In the genomic region with DNA sequence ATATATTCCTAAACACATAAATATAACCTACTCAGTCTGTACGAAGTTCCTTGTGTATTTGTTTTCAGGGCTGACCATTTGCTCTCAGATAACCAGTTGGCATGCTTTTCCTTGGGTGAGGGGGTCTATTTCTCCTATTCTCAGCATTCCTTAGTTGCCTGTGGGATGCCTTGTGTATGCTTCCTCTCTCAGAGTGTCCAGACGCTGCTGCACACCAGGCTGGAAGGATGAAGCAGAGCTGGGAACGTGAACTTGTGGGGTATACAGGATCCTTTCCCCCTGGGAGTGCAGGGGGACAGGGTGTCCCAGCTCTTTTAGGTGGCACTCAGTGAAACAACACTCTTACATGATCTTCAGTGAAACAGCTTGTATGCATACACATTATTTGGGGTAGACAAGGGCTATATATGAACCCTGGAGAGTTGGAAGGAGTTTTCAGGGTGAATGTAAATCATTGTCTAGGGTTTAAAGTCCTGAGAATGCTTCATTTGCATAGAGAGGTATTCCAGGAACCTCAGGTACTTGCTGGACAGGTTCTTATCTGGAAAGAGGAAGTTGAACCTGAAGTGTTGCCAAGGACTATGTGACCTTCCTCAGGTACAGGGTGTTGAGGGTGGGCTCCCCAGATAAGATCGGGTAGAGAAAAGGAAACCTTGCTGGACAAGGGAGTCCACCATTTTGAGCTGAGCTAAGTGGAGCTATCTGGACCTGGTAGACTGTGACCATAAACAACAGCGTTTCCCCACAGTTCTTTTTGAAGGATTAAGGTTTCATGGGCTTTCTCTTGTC, we compare ENCODE assay signal across 17 mouse cellular contexts. TPM values are rescaled to one million over a fixed set of nuclear protein-coding genes. Genes with fewer than 3 reads are reported as not detected.
DNase-seq lines count a peak whose midpoint lies in the region; ATAC-seq and TF ChIP-seq lines count a peak whose summit lies in the region.
"Had no signal": no experiment of that assay in that cellular context is flagged by ENCODE, and none has a peak within 500 bp of the region (broad histone marks: within the 10 kb centered on the region; RNA-seq: fewer than 3 reads in every experiment).

No protein-coding gene starts in this region.

- H3K27me3 ChIP-seq in kidney, adult 2 months (replicated peaks; ENCODE audit: control insufficient read depth, insufficient read depth, low read length) = no peaks in the 10 kb centered on the region
- H3K27me3 ChIP-seq: forebrain, embryonic 13.5 days; liver, embryonic 15.5 days had no signal

- peaks cover 6% of the 10 kb centered on the region; the same call in 1 of the 2 replicates for H3K4me1 ChIP-seq in kidney, adult 2 months (ENCODE audit: control insufficient read depth, insufficient read depth, low read length)
- H3K4me1 ChIP-seq: forebrain, embryonic 13.5 days; hindbrain, embryonic 13.5 days; limb, embryonic 10.5 days had no signal

- WGBS in kidney, adult 2 months = 41% methylated on average over 5 of the region's 5 CpGs

- no peak for TF ChIP-seq POLR2A in kidney, adult 2 months (IDR thresholded peaks at IDR 0.05; ENCODE audit: low read depth, low read length)

- peak; percentile 3 for DNase-seq in testis, postnatal 14 days (ENCODE audit: low spot score)
- no peak for DNase-seq in testis, postnatal 10 days (ENCODE audit: low spot score)
- peak; percentile 67 for DNase-seq in kidney, adult 2 months
- DNase-seq in kidney, postnatal 36 days = peak; percentile 11 to 43
- no peak for DNase-seq in embryo, embryonic 10 days (ENCODE audit: low spot score)
- no peak for DNase-seq in cerebellum, adult 11-12 months
- DNase-seq: adrenal gland, postnatal 14 days; cerebellum, adult 9-10 months; embryo, embryonic 11 days; heart, adult 18-20 months; thymus, postnatal 4 days had no signal

- peak overlapping the region; percentile 88 for H3K27ac ChIP-seq in kidney, adult 2 months (ENCODE audit: insufficient read depth, low read depth, low read length)
- H3K27ac ChIP-seq: forebrain, embryonic 13.5 days; hindbrain, embryonic 13.5 days; layer of hippocampus, adult 2 months; limb, embryonic 10.5 days; liver, embryonic 15.5 days had no signal

- no peak for TF ChIP-seq CTCF in kidney, adult 2 months (conservative IDR thresholded peaks at IDR 0.05; ENCODE audit: insufficient read depth, insufficient read length, low read depth, low read length)

- ATAC-seq in megakaryocyte, adult 5-6 weeks (ENCODE audit: poor library complexity, severe bottlenecking) = no peak
- ATAC-seq: forebrain, embryonic 13.5 days had no signal

- no peak overlapping the region for H3K4me3 ChIP-seq in kidney, adult 2 months (ENCODE audit: insufficient read depth, low read depth, low read length)
- H3K4me3 ChIP-seq: forebrain, embryonic 13.5 days; hindbrain, embryonic 13.5 days; layer of hippocampus, adult 2 months; limb, embryonic 10.5 days; liver, embryonic 15.5 days had no signal

- no peaks in the 10 kb centered on the region for H3K36me3 ChIP-seq in kidney, adult 2 months (ENCODE audit: control insufficient read depth, insufficient read depth, low read length)
- H3K36me3 ChIP-seq: hindbrain, embryonic 13.5 days; limb, embryonic 10.5 days; liver, embryonic 15.5 days had no signal

RNA-seq across cellular contexts. Expression of a gene that starts 38.6 kb away (rescaled TPM):
- 28.9 and 36.1 TPM in 2 replicates for polyA plus RNA-seq in kidney, adult 2 months (2012; rRNA removed)
- 0.54 and 0.64 TPM in 2 replicates for total RNA-seq in megakaryocyte, adult 5-6 weeks (2015)
- 0.45 and 0.55 TPM in 2 replicates for total RNA-seq in megakaryocyte, adult 5-6 weeks (2017)

RNA-seq across cellular contexts. Expression of a gene that starts 44.3 kb away (rescaled TPM):
- polyA plus RNA-seq in kidney, adult 2 months (2012; rRNA removed) = 0.75 and 0.86 TPM in 2 replicates
- total RNA-seq in megakaryocyte, adult 5-6 weeks (2015) = 0.07 and 0.36 TPM in 2 replicates
- 0.04 and 0.28 TPM in 2 replicates for total RNA-seq in megakaryocyte, adult 5-6 weeks (2017)

Comparison
In these comparisons a context has a peak if more than half of its experiments do, and no peak if none do; other contexts are left out.
1. DNase-seq: peak in testis, postnatal 14 days (single experiment), kidney, adult 2 months (single experiment) and kidney, postnatal 36 days (2 of 2); none in testis, postnatal 10 days (single experiment), embryo, embryonic 10 days (single experiment) and cerebellum, adult 11-12 months (single experiment).